Mouse (Mus musculus): Measurements from ENCODE around the gene Gm28729.

- no peak for TF ChIP-seq CTCF (IDR thresholded peaks at IDR 0.05; ENCODE audit: borderline replicate concordance, insufficient read depth, low read length)
- no peak for TF ChIP-seq POLR2A (IDR thresholded peaks at IDR 0.05; ENCODE audit: low read depth, low read length)
Observed at GRCm38 (mm10) chr9:96516806-96517205, 8.3 kb downstream of the Gm28729 start.
